Mouse (Mus musculus) lung, postnatal 0 days (tissue): ENCODE measurements around the gene Cdh20. TPM values are rescaled to one million over a fixed set of nuclear protein-coding genes. Genes with fewer than 3 reads are reported as not detected.

Source experiments
- ATAC-seq: fragments of 200-750 bp; cut with Nextera tagmentation; 2 replicates; pipeline ENCODE4 v1.8.0; 2017; ENCODE audit warnings: moderate library complexity
- DNase-seq: peaks from one replicate; pipeline ENCODE4 v3.0.0-alpha.2; 2016; ENCODE audit warnings: low spot score
- H3K27ac ChIP-seq: fragments of 300-500 bp; sonication (generic); 2 replicates; pipeline ENCODE4 v1.5.1; 2014; ENCODE audit warnings: antibody characterized with exemption, mild to moderate bottlenecking, low read length, mixed read lengths
- H3K27me3 ChIP-seq: fragments of 300-500 bp; sonication (generic); replicated peaks from 2 replicates; pipeline ENCODE4 v1.6.1; 2014; ENCODE audit warnings: low read length, mixed read lengths; ENCODE audit not compliant: insufficient read depth
- H3K36me3 ChIP-seq: fragments of 300-500 bp; sonication (generic); 2 replicates; pipeline ENCODE4 v1.6.1; 2014; ENCODE audit warnings: low read length, mixed read lengths; ENCODE audit not compliant: insufficient read depth
- H3K4me1 ChIP-seq: fragments of 300-500 bp; sonication (generic); 2 replicates; pipeline ENCODE4 v1.6.1; 2014; ENCODE audit warnings: antibody characterized with exemption, low read depth, low read length, mixed read lengths; ENCODE audit not compliant: insufficient read depth
- H3K4me2 ChIP-seq: fragments of 300-500 bp; sonication (generic); replicated peaks from 2 replicates; pipeline ENCODE4 v1.6.1; 2014; ENCODE audit warnings: low read depth, mild to moderate bottlenecking, low read length, moderate library complexity, mixed read lengths
- H3K4me3 ChIP-seq: fragments of 300-500 bp; sonication (generic); 2 replicates; pipeline ENCODE4 v1.5.1; 2014; ENCODE audit warnings: low read depth, low read length
- H3K9ac ChIP-seq: fragments of 300-500 bp; sonication (generic); replicated peaks from 2 replicates; pipeline ENCODE4 v1.6.1; 2014; ENCODE audit warnings: low read depth, mild to moderate bottlenecking
- H3K9me3 ChIP-seq: fragments of 300-500 bp; sonication (generic); 2 replicates; pipeline ENCODE4 v1.6.1; 2016; ENCODE audit warnings: low read length, mixed read lengths
- CTCF ChIP-seq: IDR thresholded peaks from 2 replicates; pipeline ENCODE4 v1.5.1; 2016; ENCODE audit warnings: antibody characterized with exemption, mild to moderate bottlenecking
- EP300 ChIP-seq: IDR thresholded peaks from 2 replicates; pipeline ENCODE4 v1.6.1; 2016; ENCODE audit warnings: antibody characterized with exemption, mild to moderate bottlenecking, control low read depth
- WGBS: fragments of 180-500 bp; shearing (Covaris S2); extraction: QIAGEN DNeasy Blood & Tissue Kit; methylation state at CpG from one replicate; pipeline ENCODE4 v1.1.7; 2014; 5-methylcytosine and 5-hydroxymethylcytosine counted together
- polyA plus RNA-seq: library from polyadenylated mRNA; unstranded; fragments of >200 nt; fragmentation: Nextera tagmentation; extraction: Ambion mirVana; gene quantifications from 2 replicates; pipeline ENCODE4 v1.2.1, GENCODE M21; 2015

Cdh20 gene
- polyA plus RNA-seq, 1 experiment from 2014 or later = 0.05 TPM

DNA sequence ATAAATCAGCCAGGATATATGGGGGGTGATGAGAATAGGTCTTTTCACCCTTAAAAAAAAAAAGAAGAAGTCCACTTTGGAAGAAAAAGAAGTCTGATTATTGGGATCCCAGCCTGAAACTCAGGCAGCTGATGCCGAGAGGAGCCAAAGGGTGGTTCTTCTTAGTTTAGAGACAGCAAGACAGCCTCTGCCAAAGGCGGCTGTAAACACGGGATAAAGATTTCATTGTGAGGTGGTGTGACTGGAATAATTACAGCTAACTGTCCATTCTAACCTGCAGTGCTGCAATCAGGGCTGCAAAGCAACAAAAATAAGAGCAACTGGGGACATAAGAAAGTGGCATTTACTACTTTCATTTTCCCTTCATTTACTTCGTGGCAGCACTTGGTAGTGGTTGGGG lies 3.6 kb downstream of the Cdh20 start:
- H3K4me3 ChIP-seq = no peak overlapping the region
- no peak for ATAC-seq
- H3K4me2 ChIP-seq = no peak overlapping the region
- TF ChIP-seq EP300 = no peak
- no peak for TF ChIP-seq CTCF
- H3K9me3 ChIP-seq = no peaks in the 10 kb centered on the region
- DNase-seq = no peak
- no peak overlapping the region for H3K27ac ChIP-seq
- no peak overlapping the region for H3K9ac ChIP-seq
- 0 out of 2 replicates have a peak, but pooled peaks cover 5% of the 10 kb centered on the region for H3K27me3 ChIP-seq
- WGBS = 61% methylated on average over 4 of the region's 4 CpGs
- no peaks in the 10 kb centered on the region for H3K4me1 ChIP-seq
- H3K36me3 ChIP-seq = no peaks in the 10 kb centered on the region

DNA sequence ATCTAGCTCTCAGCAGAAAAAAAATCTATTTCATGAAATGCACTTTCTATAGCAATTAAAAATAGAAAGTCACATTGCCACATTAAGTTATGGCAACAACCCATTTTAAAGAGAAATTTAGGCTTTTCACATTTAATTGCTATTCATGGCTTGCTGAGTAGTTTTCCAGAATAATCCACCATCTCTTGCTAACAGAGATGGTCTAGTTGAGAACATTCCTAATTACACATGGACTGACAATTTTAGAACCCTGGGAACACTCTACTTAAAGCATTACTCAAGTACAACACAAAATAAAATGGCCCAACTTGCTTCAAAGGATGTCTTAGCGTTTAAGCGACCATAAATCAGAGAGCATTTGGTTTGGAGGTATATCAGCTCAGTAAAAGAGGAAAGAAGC lies 4.9 kb downstream of the Cdh20 start:
- Histone ChIP-seq H3K4me1 (no peaks in the 10 kb centered on the region), H3K9ac (no peak overlapping the region), H3K27me3 (0 out of 2 replicates have a peak, but pooled peaks cover 5% of the 10 kb centered on the region), H3K4me3 (no peak overlapping the region), H3K36me3 (no peaks in the 10 kb centered on the region), H3K4me2 (no peak overlapping the region), H3K27ac (no peak overlapping the region), H3K9me3 (no peaks in the 10 kb centered on the region)
- no peak for ATAC-seq
- 71% methylated on average over 2 of the region's 2 CpGs for WGBS
- TF ChIP-seq EP300 = no peak
- TF ChIP-seq CTCF = no peak
- no peak for DNase-seq

DNA sequence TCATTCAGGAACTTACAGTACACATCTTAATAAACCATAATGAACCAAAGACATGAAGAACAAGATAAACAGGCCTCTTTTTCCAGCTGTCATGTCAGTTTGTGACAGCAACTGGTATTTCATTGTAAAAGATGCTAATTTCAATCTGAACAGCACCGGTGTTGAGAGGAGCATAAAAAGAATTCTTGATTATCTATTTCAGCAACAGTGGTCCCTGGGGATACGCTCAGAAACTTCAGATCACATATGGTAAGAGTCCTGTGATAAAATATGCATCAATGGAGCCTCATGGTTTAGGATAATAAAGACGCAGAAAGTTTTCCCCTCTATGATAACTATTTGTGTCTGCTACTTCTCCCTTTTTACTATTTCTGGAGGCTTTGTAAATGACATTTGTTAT lies 25.2 kb downstream of the Cdh20 start:
- Histone ChIP-seq H3K27ac (no peak overlapping the region), H3K9ac (no peak overlapping the region), H3K27me3 (no peaks in the 10 kb centered on the region), H3K4me2 (no peak overlapping the region), H3K36me3 (no peaks in the 10 kb centered on the region), H3K9me3 (no peaks in the 10 kb centered on the region), H3K4me1 (no peaks in the 10 kb centered on the region), H3K4me3 (no peak overlapping the region)
- TF ChIP-seq CTCF (no peak), EP300 (no peak)
- ATAC-seq (no peak), DNase-seq (no peak)
- 85% methylated on average over 3 of the region's 3 CpGs for WGBS

DNA sequence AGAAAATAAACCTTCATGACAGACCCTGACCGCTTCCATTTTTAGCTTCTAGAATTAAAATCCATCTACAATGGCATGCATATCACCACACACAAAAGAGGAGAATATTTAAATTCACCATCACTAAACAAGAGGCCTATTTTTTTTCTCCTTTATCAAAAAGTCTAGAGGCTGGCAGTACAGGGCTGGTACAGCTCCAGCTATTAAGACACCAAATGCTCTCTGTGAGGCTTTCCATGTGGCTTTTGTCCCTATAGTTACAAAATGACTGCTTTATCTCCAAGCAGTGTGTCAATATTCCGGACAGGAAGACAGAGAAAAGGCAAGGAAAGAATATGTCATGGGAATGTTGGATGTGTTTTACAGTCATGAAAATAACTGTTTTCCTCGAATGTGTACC lies 27.8 kb downstream of the Cdh20 start:
- DNase-seq (no peak), ATAC-seq (no peak)
- Histone ChIP-seq H3K27ac (no peak overlapping the region), H3K36me3 (no peaks in the 10 kb centered on the region), H3K9me3 (no peaks in the 10 kb centered on the region), H3K4me1 (no peaks in the 10 kb centered on the region), H3K27me3 (no peaks in the 10 kb centered on the region), H3K4me3 (no peak overlapping the region), H3K4me2 (no peak overlapping the region), H3K9ac (no peak overlapping the region)
- no peak for TF ChIP-seq EP300
- no peak for TF ChIP-seq CTCF
- 64% methylated on average over 3 of the region's 3 CpGs for WGBS

DNA sequence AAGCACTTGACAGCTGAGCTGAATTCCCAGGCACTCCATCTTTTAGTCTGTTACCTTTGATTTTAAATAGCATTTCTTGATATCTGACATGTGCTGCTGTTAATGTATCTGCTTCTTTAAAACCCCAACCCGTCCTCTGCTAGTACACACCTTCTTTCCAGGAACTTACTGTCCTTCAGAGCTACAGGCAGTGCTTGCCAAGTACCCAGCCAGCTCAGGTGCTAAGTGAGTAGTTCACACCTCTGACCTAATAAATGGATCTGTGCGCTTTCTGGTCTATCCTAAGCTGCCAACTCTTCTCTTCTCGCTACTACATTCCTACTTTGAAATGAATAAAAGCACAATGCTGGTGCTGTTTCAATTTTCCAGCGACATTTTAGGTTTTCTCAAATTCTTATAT lies 28.8 kb downstream of the Cdh20 start:
- H3K4me3 ChIP-seq = no peak overlapping the region
- TF ChIP-seq EP300 (no peak), CTCF (no peak)
- H3K27me3 ChIP-seq = no peaks in the 10 kb centered on the region
- 57% methylated on average over 4 of the region's 4 CpGs for whole genome bisulfite sequencing
- ATAC-seq (no peak), DNase-seq (no peak)
- H3K4me2 ChIP-seq = no peak overlapping the region
- no peak overlapping the region for H3K27ac ChIP-seq
- H3K9ac ChIP-seq = no peak overlapping the region
- H3K9me3 ChIP-seq = no peaks in the 10 kb centered on the region
- H3K36me3 ChIP-seq = no peaks in the 10 kb centered on the region
- no peaks in the 10 kb centered on the region for H3K4me1 ChIP-seq

DNA sequence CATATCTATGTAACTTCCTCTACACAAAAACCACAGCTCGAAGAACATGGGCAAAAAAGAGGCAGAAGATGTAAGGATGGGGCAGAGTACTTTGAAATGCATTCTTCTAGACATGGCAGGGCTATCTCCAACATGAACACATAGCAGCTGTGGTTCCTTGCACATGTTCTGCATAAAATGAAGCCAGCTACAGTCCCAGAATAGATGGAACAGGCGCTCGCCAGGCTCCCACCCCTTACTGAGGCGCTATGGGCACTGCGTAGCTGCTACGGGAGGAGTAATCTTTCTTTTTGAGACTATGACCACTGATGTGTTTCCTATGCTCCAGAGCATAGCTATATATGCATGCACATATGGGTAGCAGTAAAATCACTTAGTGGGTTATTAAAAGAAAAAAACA lies 36.4 kb downstream of the Cdh20 start:
- ATAC-seq (no peak), DNase-seq (no peak)
- H3K4me3 ChIP-seq = no peak overlapping the region
- TF ChIP-seq CTCF = no peak
- no peak for TF ChIP-seq EP300
- no peak overlapping the region for H3K4me2 ChIP-seq
- H3K27ac ChIP-seq = no peak overlapping the region
- no peaks in the 10 kb centered on the region for H3K27me3 ChIP-seq
- H3K36me3 ChIP-seq = no peaks in the 10 kb centered on the region
- 89% methylated on average over 6 of the region's 6 CpGs for WGBS
- H3K9ac ChIP-seq = no peak overlapping the region
- H3K9me3 ChIP-seq = no peaks in the 10 kb centered on the region
- no peaks in the 10 kb centered on the region for H3K4me1 ChIP-seq

DNA sequence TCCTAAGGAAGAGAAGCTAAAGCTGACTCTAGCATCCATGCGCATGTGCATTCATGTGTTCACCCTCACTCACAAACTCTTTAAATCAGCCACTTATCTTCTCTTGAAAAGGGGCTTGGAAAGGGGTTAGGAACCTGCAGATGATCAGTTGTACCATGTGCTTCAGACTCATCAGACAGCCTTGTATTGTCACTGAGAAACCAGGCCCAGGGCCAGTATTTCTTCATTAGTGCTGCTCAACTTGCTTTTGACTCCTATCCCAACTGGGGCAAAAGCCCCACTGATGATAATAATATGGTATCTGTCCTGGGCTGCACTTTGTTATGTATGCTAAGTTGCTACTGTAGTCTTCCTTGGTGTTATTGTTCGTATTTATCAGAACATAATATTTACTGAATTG lies 38.9 kb downstream of the Cdh20 start:
- Histone ChIP-seq H3K36me3 (no peaks in the 10 kb centered on the region), H3K27ac (no peak overlapping the region), H3K4me3 (no peak overlapping the region), H3K4me2 (no peak overlapping the region), H3K27me3 (no peaks in the 10 kb centered on the region), H3K4me1 (no peaks in the 10 kb centered on the region), H3K9me3 (no peaks in the 10 kb centered on the region), H3K9ac (no peak overlapping the region)
- TF ChIP-seq EP300 = no peak
- no peak for TF ChIP-seq CTCF
- WGBS = 91% methylated on average over 2 of the region's 2 CpGs
- DNase-seq (no peak), ATAC-seq (no peak)
